Mouse (Mus musculus): ENCODE measurements around the gene Agmo. TPM values are rescaled to one million over a fixed set of nuclear protein-coding genes. Genes with fewer than 3 reads are reported as not detected.

Agmo gene
- polyA plus RNA-seq, 1 experiment from 2014 or later, result 0.40 TPM

DNA sequence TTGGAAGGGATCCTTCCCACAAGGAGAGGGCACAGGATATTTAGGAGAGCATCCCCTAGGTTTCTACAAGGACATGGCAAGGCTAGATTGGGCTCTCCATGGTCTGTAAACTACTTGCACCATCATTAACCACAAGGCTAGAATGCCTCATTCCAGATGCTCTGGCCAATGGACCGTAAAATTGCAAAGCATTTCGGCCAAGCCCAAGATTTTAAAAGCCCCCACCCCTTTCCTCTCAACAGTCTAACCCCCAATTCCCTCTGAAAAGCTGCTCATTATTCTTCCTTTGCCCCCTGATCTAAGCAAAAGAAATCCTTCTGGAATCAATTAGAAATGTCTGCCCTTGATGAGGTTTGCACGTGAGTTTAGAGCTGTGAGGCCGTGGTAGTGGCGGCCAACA, 185.3 kb downstream of the Agmo start:
- DNase-seq (ENCODE audit: low spot score), result no peak

DNA sequence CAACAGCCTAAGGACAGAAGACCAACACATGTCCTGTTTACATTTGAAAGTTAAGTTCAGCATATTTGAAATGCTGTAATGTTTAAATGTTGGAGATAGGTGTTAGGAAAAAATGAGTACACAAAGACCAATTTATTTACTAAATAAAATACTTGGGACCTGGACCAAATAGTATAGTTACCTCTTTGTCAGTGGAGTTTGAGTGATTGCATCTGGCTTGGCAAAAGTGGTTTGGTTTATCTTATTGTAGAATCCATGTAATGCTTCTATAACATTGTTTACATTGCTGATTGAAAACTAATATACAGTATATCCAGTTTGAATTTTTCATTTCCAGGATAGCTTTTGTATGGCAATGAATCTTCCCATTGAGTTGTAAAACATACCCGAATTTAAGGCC, 193.0 kb downstream of the Agmo start:
- DNase-seq (ENCODE audit: low spot score), result no peak

DNA sequence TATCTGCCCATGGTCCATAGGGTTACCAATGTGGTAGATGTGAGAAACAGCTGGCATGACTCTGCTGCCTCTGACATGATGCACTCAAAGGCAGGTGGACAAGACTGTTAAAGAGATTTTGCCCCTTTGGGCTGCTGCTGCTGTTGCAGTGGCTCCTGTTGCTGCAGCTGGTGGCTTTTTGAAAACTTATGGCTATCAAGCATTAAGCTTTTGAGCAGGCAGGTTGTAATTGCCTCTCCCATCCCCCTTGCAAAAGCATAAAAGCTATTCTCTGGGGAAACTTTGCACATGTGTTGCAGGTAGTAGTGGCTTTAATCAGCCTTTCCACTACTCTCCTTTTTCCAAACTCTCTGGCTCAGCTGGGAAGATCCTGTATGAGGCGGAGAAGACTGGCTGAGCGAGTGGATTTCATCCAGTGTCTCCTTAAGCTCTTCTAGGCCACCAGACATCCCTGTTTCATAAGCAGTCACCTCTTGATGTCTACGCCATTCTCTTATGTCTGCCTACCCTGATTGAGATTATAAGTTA, 201.1 kb downstream of the Agmo start:
- no peak for DNase-seq (ENCODE audit: low spot score)

DNA sequence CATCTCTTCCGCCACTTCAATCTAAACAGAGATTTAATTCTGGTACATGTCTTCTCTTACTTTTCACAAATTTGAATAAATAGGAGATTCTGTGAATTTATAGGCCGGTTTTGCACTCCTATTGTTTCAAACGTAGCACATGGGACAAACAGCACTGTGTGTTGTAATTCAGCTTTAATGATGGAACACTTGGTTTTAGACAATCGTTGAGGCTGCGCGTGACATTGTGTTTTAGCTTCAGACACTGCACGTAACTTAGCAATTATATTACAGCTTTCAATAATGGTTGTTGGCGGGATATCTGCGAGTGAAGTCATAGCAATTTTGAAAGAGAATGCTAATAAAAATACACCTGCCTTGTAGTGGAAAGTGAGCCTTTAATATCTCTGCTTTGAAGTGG, 203.8 kb downstream of the Agmo start:
- no peak for DNase-seq (ENCODE audit: low spot score)

DNA sequence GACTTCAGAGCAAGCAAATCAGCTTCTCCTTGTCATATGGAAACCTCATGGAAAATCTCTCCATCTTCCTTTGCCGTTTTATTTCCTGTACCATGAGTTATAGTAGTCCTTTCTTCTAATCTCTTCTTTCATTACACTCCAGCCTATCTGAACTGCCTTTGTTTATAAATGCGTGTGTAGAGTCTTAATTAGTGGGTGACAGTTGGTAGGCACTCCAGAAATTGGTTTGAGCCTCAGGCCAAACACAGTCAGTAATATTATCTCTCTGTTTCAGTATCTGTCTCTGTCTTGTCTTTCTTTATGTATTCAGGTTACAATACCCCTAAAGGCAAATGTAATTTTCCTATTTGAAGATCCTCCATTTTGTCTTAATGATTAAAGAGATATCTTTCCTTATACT, 208.2 kb downstream of the Agmo start:
- no peak for DNase-seq (ENCODE audit: low spot score)

DNA sequence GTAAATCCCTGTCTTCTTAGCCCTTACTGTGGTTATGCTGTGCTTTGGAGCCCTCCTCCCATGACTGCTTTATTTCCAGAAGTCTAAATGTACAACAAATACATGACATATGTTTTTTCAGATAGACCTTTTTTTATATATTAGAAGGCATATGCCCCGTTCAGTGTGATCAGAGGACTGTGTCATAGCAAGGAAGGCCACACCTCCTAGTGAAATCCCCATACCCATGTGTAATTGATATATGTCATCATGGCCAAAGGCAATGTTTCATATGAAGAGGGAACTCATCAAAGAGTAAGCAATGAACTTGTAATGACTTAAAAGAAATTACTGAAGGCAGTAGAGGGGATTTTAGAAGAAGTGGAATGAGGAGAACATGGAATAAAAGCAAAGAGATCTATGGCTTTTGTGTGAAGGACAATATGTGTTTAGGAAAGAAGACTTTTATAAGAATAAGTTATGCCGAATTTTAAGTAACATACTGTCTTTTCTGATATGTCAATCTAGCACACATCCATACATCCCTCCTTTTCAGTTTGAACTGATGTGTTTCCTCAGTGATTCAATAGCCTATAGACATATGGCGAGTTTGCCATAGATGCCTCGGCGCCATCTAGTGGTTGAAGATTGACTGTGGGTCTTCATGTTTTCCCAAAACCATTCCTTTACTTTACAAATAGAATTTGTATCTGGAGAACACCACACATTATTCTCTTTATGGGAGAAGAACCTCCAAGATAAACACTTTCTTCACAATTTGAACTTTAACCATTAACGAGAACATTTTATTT, 209.1 kb downstream of the Agmo start:
- DNase-seq (ENCODE audit: low spot score), result peak; percentile 50

DNA sequence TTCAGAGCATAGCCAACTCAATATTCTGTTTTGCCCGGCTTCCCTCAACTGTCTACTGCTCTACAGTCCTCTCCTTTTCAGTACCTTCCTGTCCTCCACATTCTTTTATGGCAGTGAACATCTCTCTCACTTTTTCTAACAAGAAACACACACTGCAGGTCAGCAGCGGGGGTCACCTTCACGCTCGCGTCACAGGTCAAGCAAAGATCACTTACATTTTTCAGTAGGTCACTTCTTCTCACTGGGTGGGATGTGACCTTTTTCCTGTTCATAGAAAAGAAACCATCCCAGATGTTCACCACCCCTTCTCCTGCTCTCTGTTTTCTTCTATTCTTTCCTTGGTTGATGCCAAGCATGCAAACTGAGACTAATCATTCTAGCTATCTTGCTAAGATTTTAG, 230.2 kb downstream of the Agmo start:
- no peak for DNase-seq (ENCODE audit: low spot score)

DNA sequence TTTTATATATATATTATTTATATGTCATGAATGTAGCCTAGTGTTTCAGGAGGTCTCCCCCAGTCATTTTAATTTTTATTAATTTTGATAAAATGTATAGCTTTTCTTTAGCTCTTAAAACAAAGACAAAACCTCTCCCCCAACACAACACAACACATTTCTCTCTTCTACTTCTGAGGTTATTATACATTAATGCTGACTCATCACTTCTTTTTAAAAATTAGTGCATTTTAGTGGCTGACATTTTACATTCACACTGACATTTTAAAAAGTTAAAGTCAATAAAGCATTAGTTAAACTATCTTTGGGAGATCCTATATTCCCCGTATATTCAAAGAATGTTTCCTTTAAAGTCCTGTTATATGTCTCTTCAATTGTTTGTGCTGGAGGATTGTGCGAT, 235.4 kb downstream of the Agmo start:
- DNase-seq (ENCODE audit: low spot score), result no peak

DNA sequence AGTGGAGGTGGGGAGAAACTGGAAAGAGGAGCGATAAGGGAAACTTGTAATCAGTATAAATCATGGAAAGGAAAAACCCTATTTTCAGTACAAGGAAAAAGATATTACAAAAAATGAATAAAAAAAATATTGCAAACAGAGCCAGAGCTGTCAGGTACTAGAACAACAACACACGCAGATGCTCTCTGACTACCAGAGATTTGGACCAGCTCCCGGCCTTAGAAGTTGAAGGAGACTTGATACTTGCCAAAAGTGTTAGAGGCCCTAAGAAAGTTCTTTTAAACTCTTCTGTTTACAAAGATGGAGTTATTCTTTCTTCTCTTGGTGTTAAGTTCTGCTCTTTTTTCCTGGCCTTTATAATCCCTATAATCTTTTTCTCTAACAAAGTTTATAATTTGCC, 246.6 kb downstream of the Agmo start:
- DNase-seq (ENCODE audit: low spot score), result no peak

DNA sequence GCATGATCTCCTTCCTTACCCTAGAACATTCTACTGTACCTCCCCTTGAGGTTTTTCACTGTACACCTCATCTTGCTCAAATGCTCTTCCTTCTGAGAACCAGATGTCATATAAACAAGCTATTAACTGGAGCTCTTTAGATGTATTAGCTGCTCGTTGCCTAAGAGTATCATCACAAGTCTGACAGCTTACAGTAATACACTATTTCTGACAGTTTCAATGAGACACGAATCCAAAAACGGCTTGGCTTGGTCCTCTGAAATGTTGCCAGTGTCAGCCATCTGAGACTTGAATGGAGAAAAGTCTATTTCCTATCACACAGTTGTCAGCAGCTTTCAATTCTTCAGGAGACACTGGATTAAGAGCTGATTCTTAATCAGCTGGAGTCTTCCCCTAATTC, 257.4 kb downstream of the Agmo start:
- DNase-seq (ENCODE audit: low spot score), result no peak

DNA sequence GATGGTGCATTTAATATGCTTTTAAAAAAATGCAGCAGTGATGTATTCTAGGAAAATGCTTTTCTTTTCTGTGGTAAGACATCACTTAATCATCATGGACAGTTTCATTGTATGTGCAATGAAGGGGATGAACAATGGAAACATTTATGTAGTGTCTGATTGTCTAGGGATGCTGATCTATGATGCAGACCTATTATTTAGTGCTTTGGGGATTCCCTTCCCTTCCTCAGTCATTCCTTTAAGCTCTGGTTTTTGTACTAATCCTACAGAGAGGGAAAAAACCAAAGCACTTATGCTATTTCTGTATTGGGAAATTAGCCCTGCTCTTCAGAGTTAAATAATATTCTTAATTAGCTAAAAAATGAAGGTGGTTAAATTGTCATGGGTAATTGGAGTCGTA, 266.0 kb downstream of the Agmo start:
- DNase-seq (ENCODE audit: low spot score), result no peak

DNA sequence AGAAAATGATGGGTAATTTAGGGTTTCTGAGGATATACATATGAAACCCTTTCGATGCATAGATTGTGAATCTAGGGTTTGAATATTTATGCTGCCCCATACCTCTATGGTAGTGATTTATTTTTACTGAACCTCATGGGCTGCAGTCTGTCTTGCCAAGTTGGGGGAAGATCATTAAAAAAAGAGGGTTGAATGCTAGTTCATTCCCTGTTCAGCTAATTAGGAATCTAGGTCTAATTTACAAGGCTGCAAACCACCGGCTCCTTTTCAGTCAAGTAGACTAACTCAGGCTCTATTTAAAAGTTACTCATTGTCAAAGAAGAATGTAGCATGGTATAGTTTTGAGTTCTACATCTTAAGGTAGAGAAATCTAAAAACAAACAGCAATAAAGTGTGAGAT, 266.4 kb downstream of the Agmo start:
- DNase-seq (ENCODE audit: low spot score), result no peak

DNA sequence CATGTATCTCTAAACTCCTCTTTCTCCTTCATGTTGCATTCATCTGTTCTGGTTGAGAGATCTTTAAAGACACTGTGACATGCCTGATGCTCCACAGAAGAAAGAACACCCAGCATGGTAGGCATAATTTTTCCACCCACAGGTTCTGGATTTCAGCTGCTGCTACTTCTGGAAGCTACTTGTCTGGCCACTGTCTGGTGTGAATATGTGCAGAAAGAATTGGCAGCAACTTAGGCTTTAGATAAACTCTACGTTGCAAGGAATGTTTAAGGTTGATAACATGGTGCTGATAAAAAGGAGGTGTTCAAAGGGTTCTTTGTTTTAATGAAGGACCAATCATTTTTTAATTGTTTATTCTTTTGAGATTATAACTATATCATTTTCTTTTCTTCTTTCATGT, 280.3 kb downstream of the Agmo start:
- no peak for DNase-seq (ENCODE audit: low spot score)

DNA sequence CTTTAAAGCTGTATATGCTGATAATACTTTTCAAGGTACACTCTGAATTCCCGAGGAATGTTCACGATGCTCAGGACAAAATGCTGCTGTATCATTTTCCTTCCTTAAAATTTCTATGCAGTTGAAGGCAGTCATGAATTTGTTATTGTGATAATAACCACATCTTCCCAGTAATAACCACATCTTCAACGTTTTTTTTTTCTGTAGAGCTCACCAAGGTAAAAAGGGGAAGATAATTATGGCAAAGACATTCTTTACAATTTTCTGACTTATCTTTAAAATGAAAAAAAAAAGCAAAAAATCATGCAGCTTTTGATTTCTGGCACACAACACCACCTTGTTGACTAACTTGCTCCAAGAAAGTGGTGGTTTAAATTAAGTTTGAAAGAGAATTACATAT, 283.2 kb downstream of the Agmo start:
- no peak for DNase-seq (ENCODE audit: low spot score)

DNA sequence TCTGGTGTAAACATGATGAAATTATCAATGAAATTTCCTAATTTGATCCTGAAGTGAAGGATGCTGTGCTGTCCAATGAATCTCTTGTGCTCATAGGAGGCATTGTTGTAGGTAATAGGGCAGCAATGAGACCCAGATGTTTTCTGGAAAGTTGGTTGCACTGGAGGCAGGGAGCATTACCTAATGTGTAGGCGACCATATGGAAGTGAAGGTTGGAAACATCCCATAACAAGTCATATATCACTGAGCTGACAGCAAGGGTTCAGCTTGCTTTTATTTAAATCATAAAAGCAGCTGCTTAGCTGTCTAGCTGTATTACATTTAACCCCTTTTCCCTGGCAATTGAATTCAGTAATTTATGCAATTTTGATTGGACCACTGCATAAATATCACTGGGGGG, 299.6 kb downstream of the Agmo start:
- DNase-seq (ENCODE audit: low spot score), result no peak

DNA sequence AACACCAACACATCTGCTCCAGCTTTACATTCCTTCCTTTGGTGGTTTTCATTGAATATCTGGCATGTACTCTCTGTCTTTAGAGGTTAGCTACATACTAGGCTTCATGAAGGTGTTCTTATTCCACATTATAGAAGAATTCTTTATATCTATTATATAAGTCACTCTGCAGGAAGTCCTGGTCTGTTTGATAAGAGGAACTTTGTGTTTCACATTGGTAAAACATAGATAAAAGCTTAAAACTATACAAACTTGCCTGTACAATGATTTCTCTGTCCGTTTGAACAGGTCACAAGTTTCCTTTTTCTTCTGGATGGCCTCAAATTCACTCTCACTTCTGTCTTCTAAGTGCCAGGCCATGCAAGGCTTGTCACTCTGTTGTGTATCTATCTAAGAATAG, 316.8 kb downstream of the Agmo start:
- DNase-seq (ENCODE audit: low spot score), result no peak

DNA sequence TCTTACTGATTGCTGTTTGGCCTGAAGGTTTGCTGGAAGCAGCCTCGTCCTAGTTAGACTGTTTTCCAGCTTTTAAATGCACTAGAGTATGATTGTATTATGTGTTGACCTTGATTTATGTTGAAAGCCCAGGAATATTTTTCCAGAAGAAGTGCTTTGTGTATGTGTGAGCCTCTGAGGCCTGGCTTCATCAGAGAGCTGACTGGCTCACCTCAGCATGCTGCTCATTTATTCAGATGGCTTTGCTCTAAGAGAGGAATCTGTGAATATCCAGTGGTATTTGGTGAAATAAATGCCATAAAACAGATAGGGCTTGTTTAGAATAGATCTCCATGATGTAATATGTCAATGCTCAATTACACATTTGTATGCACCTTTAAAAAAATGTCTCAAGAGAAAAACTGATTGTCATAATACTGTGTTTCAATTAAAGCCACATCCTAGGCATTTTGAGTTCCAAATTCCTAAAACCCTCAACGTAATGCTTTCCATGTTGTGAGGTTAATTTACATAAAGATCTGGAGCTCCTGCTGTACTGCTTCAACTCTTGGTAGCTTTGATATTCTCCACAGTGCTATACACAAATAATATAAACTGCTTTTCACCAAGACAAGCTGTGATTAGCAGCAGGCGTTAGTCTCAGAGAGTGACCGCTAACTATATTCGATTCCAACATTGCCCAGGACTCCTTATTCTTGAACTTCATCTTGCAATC, 324.6 kb downstream of the Agmo start:
- DNase-seq (ENCODE audit: low spot score), result no peak

DNA sequence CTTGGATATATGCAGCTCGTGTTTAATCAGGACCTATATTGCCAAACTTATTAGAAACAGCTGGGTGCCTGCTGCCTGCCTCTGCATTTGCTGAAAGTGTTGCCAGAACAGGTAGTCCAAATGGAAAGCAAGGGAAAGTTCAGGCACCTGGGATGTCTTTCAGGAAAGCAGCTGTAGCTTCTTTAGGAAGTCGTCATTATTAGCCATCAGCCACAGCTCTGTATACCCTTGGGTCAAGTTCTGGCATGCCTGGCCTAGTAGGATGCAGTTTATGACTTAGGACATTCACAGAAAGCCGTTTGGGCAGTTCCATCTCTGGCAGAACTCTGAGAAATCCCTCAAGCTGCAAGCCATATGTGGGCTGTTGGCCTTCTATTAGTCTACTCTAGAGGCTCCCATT, 330.5 kb downstream of the Agmo start:
- DNase-seq (ENCODE audit: low spot score), result no peak

DNA sequence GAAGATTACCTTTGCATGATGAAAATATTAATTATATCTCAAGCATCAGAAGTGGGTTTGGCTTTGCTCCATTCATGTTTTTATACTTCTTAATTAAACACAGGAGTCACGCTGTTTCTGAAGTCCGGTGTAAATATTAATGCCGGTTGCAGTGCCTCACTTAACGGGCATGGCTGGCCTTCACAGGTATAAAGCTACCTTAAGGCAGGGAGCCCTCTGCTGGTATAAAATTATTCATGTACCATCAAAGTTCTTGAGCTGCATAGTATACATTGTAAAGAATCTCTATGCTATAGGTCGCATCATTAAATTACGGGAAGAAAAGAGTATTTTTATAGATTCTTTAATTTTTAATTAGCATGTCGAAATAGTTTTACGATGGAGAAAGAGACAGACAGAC, 341.3 kb downstream of the Agmo start:
- no peak for DNase-seq (ENCODE audit: low spot score)

DNA sequence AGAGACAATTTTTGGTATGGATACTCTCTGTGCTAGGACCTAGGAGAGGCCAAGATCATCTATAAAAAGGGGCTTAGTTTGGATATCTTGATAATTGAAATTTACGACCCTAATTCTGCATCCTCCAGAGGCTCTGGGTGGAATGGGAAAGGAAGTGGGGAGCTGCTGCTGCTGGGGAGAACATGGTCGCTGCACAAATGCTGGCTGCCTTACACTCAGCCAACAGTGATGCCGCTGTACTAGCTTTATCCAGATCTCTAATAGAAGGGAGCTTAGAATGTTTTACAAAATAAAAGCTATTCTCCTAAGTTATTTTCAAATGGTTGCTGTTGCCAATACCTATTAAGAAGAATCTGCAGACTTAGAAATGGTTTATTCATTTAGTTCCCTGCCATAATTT, 351.4 kb downstream of the Agmo start:
- DNase-seq (ENCODE audit: low spot score), result no peak

DNA sequence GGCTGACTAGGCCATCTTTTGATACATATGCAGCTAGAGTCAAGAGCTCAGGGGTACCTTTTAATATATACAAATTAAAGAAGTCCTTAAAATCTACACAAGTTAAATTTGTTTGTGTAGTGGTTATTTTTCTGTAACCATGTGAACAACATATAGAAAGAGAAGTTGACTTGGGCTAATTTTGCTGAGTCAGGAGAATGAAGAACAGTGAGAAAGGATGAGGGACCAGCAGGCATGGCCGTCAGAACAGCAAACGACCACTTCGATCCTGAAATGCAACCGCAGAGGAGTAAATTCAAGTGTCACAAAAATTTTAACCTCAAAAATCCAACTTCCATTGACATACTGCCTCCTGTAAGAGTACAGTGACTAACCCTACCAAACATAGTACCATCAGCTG, 371.4 kb downstream of the Agmo start:
- no peak for DNase-seq (ENCODE audit: low spot score)

DNA sequence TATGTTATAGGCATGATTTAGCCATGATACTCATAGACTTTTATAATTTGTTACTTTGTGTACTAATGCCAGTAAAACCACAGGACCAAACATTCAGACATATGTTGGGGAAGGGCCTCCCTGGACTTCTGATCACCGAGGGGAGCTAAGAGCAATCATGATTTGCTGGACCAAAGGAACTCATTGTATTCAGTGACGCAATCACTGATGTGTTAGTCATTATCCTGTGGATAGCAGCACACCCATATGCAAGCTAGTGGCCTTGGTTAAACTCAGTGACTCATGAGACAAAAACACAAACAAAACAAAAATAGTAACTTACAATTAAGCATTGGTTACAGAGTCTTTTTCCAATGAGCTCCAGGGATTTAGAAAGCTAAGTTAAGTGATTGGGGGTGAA, 373.3 kb downstream of the Agmo start:
- no peak for DNase-seq (ENCODE audit: low spot score)

DNA sequence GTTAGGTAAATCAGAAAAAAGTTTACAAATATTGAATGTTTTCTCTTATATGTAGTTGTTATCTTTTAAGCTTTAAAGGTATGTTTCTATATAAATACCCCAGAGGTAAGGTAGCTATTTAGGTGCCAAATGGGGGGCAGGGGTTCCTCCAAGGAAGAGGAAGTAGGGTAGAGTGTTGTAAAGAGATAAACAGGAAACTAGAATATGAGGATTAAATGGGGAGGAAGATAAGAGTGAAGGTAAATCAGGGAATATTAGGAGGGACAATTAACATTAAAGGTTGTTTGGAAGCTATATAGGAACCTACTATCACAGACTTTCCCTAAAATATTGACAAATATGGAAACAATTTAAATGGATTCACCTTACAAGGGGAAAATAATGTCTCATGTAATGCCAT, 382.6 kb downstream of the Agmo start:
- no peak for DNase-seq (ENCODE audit: low spot score)
